Mouse (Mus musculus) C2C12 (cell line): ENCODE results near the gene Camkv.

ENCODE experiments used
- CEBPB ChIP-seq: IDR thresholded peaks from one replicate; pipeline ENCODE4 v1.6.1; 2011; ENCODE audit warnings: low read depth, mild to moderate bottlenecking, control low read depth, moderate library complexity
- CTCF ChIP-seq: IDR thresholded peaks from one replicate; pipeline ENCODE4 v1.5.1; 2011; ENCODE audit not compliant: control insufficient read depth, insufficient read depth, insufficient read length
- MYOG ChIP-seq: IDR thresholded peaks from one replicate; pipeline ENCODE4 v1.6.1; 2011; ENCODE audit not compliant: control insufficient read depth, insufficient read length; ENCODE audit errors: extremely low read depth

DNA sequence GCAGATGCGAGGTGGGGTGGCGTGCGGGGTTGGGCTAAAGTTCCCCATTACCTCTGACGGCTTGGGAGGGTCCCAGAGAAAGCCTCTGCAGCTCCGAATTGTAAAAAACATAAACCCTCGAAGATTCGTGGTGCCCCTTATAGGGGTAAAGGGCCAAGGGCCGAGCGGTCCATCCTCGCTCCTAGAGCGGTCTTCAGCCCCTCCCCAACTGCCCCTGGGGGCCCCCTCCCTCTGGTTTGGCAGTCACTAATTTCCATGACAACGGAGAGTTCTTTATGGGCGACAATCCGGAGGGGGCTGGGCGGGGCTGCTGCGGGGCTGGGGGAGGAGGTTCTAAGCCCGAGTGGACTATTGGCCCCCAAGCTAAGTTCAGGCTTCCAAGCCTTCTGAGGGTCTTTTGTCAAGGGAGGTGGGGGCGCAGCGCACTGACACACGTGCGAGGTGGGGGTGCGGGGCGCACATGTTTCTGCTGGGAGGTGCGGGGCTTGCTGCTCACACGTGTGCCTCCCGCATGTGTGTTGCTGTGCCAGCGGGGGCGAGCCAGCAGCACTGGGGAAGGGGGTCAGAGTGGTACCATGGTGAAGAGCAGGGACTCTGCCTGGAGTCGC, 845 bp downstream of the Camkv start:
- TF ChIP-seq CTCF (no peak), MYOG (no peak), CEBPB (no peak)
